Mouse (Mus musculus): ENCODE data around the gene Cnnm4. TPM values are rescaled to one million over a fixed set of nuclear protein-coding genes. Genes with fewer than 3 reads are reported as not detected.
A peak's percentile ranks its signal among the peaks of the same experiment; 100 is the strongest.

Gene Cnnm4
- 17.7 and 17.9 TPM in 2 replicates for polyA plus RNA-seq (2015; fragmentation: Nextera tagmentation; extraction: Ambion mirVana)

DNA sequence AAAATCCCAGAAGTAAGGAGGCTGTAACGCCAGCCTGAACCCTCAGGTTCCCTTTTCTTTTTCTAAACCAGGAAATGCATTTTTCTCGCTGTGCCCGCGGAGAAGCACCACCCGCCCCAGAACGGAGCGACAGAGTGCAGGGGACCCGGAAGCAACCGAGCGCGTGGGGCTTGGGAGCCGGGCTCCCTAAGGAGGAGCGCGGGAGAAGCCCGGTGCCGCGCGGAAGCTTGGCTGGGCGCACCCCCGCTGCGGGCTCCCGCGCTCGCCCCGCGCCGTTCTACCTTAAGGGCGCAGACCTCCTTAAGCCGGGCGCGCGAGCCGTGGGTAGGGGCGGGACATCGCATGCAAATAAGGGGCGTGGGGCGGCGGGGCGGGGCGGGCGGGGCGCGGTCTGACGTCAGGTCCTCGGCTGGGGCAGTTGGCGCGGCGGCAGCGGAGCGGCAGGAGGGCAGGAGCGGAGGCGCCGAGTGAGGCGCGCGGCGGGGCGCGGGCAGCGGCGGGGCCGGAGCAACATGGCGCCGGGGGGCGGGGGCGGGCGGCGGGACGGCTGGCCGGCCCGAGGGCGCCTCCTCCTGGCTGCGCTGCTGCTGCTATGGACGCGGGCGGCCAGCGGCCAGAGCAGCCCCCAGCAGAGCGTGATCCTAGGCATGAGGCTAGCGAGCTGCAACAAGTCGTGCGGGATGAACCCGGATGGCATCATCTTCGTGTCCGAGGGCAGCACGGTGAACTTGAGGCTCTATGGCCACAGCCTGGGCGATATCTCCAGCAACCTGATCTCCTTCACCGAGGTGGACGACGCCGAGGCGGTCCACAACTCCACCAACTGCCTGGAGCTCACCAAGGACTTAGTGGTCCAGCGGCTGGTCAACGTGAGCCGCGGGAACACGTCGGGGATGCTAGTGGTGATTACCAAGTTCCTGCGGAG is at the start of gene Cnnm4:
Gene Cnnm4 (plus strand): TSS at position 440 of the 925 bp plus-strand sequence.
- no peaks in the 10 kb centered on the region for H3K36me3 ChIP-seq
- peak within 1 kb of the TSS; percentile 69 for H3K4me3 ChIP-seq (replicated peaks)
- peak within 1 kb of the TSS; percentile 90 for H3K4me2 ChIP-seq
- H3K27ac ChIP-seq: peak within 1 kb of the TSS; percentile 88
- peak; percentile 92 for ATAC-seq (ENCODE audit: insufficient read depth, low FRiP score, low read depth)
- H3K9ac ChIP-seq: peak within 1 kb of the TSS; percentile 56
- WGBS: under 1% methylated on average over 61 of the region's 98 CpGs
- H3K4me1 ChIP-seq: peaks cover 47% of the 10 kb centered on the region
- no peaks in the 10 kb centered on the region for H3K27me3 ChIP-seq (replicated peaks)
- no peaks in the 10 kb centered on the region for H3K9me3 ChIP-seq

DNA sequence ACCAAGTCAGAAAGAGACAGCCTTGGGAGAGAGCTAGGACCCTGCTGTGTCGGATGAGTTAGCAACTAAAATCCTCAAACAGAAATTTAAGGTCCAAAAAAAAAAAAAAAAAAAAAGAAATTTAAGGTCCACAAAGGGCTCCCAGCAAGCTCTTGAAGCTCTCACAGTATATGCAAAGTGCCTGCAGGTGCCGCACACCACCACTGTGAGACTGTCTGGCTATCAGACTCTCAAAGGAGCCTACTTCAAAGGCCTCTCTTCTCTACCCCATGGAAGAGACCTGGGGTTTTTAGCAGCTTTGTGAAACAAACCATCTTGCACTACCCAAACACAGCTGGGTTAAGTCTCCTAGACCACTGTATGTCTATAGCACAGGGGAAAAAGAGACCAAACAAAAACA is 41.9 kb upstream of the Cnnm4 start:
- ATAC-seq (ENCODE audit: insufficient read depth, low FRiP score, low read depth): no peak
- no peaks in the 10 kb centered on the region for H3K4me1 ChIP-seq
- no peak overlapping the region for H3K4me3 ChIP-seq (replicated peaks)
- H3K36me3 ChIP-seq: peaks cover 22% of the 10 kb centered on the region; the same call in 1 of the 2 replicates
- WGBS: 84% methylated on average over 2 of the region's 2 CpGs
- no peak overlapping the region for H3K4me2 ChIP-seq
- H3K9ac ChIP-seq: no peak overlapping the region
- H3K27ac ChIP-seq: no peak overlapping the region
- H3K27me3 ChIP-seq (replicated peaks): no peaks in the 10 kb centered on the region
- H3K9me3 ChIP-seq: no peaks in the 10 kb centered on the region

DNA sequence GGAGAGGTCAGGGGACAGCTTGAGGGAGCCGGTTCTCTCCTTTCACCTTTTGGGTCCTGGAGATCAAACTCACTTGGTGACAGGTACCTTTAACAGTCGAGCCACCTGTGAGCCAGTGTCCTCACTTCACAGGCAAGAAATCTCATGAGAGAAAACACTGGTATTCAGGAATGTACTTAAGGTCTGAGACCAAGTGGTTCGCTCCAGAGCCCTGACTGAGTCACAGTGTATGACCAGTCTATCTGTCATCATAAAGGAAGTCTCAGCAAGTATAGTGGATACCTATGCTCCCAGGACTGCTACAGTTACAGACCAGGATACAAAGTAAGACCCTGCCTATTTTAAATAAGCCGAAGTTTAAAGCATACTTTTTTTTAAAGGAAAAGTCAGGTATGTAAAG is 38.4 kb upstream of the Cnnm4 start:
- no peak overlapping the region for H3K4me3 ChIP-seq (replicated peaks)
- peaks cover 33% of the 10 kb centered on the region for H3K36me3 ChIP-seq
- H3K27ac ChIP-seq: no peak overlapping the region
- H3K9me3 ChIP-seq: no peaks in the 10 kb centered on the region
- no peak for ATAC-seq (ENCODE audit: insufficient read depth, low FRiP score, low read depth)
- 72% methylated on average over 4 of the region's 4 CpGs for WGBS
- H3K9ac ChIP-seq: no peak overlapping the region
- H3K4me2 ChIP-seq: no peak overlapping the region
- H3K4me1 ChIP-seq: no peaks in the 10 kb centered on the region
- H3K27me3 ChIP-seq (replicated peaks): no peaks in the 10 kb centered on the region

DNA sequence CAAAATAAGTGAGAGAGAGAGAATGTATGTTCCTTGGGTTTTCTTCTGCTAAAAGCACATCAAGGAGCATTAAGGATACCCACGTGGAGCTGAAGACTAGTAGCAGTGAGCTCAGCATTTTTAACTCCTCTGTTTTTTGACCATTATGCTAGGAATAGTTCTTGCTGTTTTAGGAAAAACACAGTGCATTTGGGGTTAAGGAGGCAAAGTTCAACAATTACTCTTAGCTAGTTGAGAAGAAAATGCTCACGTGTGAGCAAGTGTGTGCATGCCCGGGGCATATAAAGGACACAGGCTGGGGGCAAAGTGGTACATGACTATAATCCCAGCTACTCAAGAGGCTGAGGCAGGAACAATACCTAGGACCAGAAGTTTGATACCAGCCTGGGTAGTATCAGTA is 37.8 kb upstream of the Cnnm4 start:
- Histone ChIP-seq H3K9me3 (no peaks in the 10 kb centered on the region), H3K36me3 (peaks cover 40% of the 10 kb centered on the region), H3K9ac (no peak overlapping the region), H3K27ac (no peak overlapping the region), H3K4me2 (no peak overlapping the region), H3K4me3 (replicated peaks) (no peak overlapping the region), H3K4me1 (no peaks in the 10 kb centered on the region), H3K27me3 (replicated peaks) (no peaks in the 10 kb centered on the region)
- ATAC-seq (ENCODE audit: insufficient read depth, low FRiP score, low read depth): no peak
- WGBS: 92% methylated on average over 3 of the region's 3 CpGs

DNA sequence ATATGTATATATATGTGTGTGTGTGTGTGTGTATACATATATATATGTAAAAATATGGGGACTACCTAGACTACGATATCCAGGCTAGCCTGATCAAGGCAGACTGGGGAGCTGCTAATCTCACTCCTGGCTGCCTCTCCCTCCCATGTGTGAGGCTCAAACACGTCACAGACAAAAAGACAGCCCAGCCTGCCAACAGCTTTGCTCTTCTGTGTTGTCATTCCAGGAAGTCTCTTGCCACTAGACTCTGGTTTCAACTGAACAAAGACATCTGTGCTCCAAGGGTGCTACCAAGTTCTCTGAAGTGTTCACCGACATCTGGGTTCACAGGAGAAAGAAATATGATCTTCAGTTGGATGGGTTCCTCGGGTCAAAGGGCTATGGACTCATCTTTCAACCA is 36.3 kb upstream of the Cnnm4 start:
- no peak overlapping the region for H3K4me2 ChIP-seq
- H3K27me3 ChIP-seq (replicated peaks): no peaks in the 10 kb centered on the region
- H3K4me1 ChIP-seq: no peaks in the 10 kb centered on the region
- whole genome bisulfite sequencing: 72% methylated on average over 4 of the region's 4 CpGs
- H3K27ac ChIP-seq: no peak overlapping the region
- ATAC-seq (ENCODE audit: insufficient read depth, low FRiP score, low read depth): no peak
- H3K4me3 ChIP-seq (replicated peaks): no peak overlapping the region
- H3K9me3 ChIP-seq: no peaks in the 10 kb centered on the region
- H3K9ac ChIP-seq: no peak overlapping the region
- H3K36me3 ChIP-seq: peaks cover 46% of the 10 kb centered on the region

DNA sequence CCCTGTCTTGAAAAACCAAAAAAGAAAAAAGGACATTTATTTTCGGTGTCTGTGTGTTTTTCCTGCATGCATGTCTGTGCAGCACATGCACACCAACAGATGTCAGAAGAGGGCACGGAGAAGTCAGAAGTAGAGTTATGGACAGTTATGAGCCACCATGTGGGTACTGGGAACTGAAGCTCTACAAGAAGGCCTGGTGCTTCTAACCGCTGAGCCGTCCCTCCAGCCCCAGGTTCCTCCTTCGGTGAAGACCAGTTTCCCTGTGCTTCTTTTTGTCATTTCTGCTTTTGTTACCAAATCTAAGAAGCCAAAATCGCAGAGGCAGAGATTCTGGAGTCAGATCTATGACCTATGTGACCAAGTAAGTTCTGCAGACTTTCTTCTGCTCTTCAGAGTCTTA is 34.9 kb upstream of the Cnnm4 start:
- H3K4me2 ChIP-seq: no peak overlapping the region
- H3K4me1 ChIP-seq: no peaks in the 10 kb centered on the region
- no peak overlapping the region for H3K9ac ChIP-seq
- no peaks in the 10 kb centered on the region for H3K9me3 ChIP-seq
- peaks cover 46% of the 10 kb centered on the region for H3K36me3 ChIP-seq
- no peak overlapping the region for H3K4me3 ChIP-seq (replicated peaks)
- no peak overlapping the region for H3K27ac ChIP-seq
- WGBS: 93% methylated on average over 6 of the region's 6 CpGs
- no peaks in the 10 kb centered on the region for H3K27me3 ChIP-seq (replicated peaks)
- no peak for ATAC-seq (ENCODE audit: insufficient read depth, low FRiP score, low read depth)

DNA sequence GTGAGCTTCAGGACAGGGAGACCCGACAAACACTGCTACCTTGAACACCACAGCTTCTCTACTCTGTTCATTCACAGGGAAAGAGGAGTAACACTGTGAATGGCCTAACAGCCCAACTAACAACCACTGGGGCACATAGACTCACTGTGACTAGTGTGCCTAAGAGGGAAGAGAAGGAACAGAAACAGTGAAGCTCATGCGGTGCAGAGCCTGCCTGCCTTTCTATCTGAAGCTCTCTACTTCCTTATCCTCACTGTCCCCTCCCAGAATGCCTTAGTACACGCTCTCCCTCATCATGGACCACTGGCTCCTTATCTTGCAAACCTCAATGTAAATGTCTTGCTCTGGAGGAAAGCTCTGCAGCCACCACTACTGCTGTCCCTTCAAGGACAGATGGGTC is 34.2 kb upstream of the Cnnm4 start:
- Histone ChIP-seq H3K4me1 (no peaks in the 10 kb centered on the region), H3K4me3 (replicated peaks) (no peak overlapping the region), H3K36me3 (peaks cover 40% of the 10 kb centered on the region), H3K9me3 (no peaks in the 10 kb centered on the region), H3K27me3 (replicated peaks) (no peaks in the 10 kb centered on the region), H3K9ac (no peak overlapping the region), H3K4me2 (no peak overlapping the region), H3K27ac (no peak overlapping the region)
- no peak for ATAC-seq (ENCODE audit: insufficient read depth, low FRiP score, low read depth)
- 86% methylated on average over 3 of the region's 3 CpGs for WGBS

DNA sequence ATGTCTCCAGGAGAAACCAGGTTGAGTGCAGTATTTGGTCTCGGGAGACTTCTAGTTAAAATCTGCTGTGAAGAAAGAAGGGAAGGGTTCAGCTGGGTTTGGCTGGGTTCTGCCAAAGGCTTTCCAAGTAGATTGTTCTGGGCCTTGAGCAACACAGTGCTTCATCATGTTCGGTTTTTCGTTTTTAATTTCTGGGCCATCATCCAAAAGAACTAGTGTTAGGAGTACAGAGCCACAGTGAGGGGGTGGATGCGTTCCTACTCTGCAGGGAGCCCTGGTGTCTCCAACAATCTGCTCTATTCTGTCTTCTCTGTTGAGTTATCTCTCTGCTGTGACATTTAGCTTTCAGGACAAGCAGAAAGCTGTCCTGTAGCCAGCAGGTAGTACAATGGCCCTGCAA is 30.3 kb upstream of the Cnnm4 start:
- ATAC-seq (ENCODE audit: insufficient read depth, low FRiP score, low read depth): no peak
- Histone ChIP-seq H3K36me3 (peaks cover 35% of the 10 kb centered on the region), H3K4me3 (replicated peaks) (no peak overlapping the region), H3K9ac (no peak overlapping the region), H3K27me3 (replicated peaks) (no peaks in the 10 kb centered on the region), H3K9me3 (no peaks in the 10 kb centered on the region), H3K4me1 (peaks cover 6% of the 10 kb centered on the region; the same call in 1 of the 2 replicates), H3K27ac (no peak overlapping the region), H3K4me2 (no peak overlapping the region)
- WGBS: 75% methylated on average over 4 of the region's 4 CpGs

DNA sequence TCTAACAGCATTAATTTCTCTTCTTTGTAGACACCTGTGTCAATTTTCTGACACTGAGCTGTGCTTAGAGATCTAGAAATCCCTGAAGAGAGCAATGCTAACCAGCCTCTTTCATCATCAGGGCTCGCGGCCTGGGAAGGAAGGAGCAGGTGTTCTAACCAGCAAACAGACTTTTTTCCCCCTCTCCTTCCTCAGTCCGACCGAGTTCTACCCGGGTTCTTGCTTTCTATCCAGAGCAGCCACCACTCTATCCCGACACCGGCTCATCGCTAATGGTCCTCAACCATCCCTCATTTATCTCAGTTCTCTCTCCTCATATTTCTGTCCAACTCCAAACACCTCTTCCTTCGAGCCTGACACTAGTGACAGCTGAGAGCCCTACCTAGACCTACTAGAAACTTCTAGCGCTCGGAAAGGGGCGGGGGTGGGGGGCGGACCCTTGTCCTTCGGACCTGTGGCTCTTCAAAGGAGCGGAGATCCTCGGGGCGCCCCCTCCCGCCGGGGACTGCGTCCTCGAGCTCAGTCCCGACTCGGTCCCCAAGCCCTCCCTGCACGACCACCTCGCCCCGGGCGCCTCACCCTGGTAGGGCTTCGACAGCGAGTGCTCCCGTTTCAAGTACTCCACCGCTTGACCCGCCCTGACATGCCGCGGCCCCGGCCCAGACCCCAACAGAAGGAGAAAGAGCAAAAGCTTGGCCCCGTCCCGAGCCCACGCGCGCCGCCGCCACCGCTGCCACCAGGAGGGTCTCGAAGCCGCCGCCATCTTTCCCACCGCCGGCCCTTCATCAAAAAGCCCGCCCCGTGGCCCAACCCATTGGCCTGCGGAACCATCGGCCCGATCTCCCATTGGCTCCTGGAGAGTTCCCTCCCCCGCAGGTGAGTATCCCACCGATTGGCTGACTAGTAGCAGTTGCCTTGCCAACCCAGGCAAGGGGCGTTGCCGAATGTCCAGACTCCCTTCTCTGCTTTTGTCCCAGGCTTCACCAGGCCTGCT is 26.7 kb upstream of the Cnnm4 start, which contains the start of gene Lman2l:
Gene Lman2l (minus strand): TSS at position 801 of the 994 bp plus-strand sequence.
- Histone ChIP-seq H3K9me3 (no peaks in the 10 kb centered on the region), H3K4me1 (peaks cover 6% of the 10 kb centered on the region; the same call in 1 of the 2 replicates), H3K27ac (peak within 1 kb of the TSS; percentile 76), H3K36me3 (peaks cover 3% of the 10 kb centered on the region; the same call in 1 of the 2 replicates), H3K9ac (peak within 1 kb of the TSS; percentile 65), H3K27me3 (replicated peaks) (no peaks in the 10 kb centered on the region), H3K4me3 (replicated peaks) (peak within 1 kb of the TSS; percentile 97), H3K4me2 (peak within 1 kb of the TSS; percentile 85)
- peak; percentile 99 for ATAC-seq (ENCODE audit: insufficient read depth, low FRiP score, low read depth)
- under 1% methylated on average over 57 of the region's 57 CpGs for WGBS

DNA sequence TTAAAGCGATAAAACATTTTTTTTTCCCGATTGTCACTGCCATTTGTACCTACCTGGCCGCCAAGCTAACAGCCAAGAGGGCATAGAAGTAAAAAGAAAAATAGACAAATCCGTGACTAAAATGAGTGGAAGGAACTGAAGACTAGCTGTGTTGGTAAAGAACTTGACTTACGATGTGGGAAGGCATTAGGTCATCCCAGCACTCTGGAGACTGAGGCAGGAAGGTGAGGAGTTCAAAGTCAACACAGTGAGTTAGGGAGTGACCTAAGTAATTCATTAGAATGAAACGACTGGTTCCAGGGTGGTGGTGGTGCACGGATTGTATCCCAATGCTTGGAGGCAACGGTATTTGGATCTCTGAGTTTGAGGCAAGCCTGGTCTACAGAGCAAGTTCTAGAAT is 25.9 kb upstream of the Cnnm4 start:
- H3K27ac ChIP-seq: no peak overlapping the region; the same call in 1 of the 2 replicates
- H3K9me3 ChIP-seq: no peaks in the 10 kb centered on the region
- H3K4me1 ChIP-seq: peaks cover 6% of the 10 kb centered on the region; the same call in 1 of the 2 replicates
- no peaks in the 10 kb centered on the region for H3K27me3 ChIP-seq (replicated peaks)
- 38% methylated on average over 8 of the region's 8 CpGs for WGBS
- ATAC-seq (ENCODE audit: insufficient read depth, low FRiP score, low read depth): no peak
- H3K9ac ChIP-seq: no peak overlapping the region
- peak overlapping the region; percentile 97 for H3K4me3 ChIP-seq (replicated peaks)
- peak overlapping the region; percentile 11; the same call in 1 of the 2 replicates for H3K4me2 ChIP-seq
- peaks cover 3% of the 10 kb centered on the region; the same call in 1 of the 2 replicates for H3K36me3 ChIP-seq

DNA sequence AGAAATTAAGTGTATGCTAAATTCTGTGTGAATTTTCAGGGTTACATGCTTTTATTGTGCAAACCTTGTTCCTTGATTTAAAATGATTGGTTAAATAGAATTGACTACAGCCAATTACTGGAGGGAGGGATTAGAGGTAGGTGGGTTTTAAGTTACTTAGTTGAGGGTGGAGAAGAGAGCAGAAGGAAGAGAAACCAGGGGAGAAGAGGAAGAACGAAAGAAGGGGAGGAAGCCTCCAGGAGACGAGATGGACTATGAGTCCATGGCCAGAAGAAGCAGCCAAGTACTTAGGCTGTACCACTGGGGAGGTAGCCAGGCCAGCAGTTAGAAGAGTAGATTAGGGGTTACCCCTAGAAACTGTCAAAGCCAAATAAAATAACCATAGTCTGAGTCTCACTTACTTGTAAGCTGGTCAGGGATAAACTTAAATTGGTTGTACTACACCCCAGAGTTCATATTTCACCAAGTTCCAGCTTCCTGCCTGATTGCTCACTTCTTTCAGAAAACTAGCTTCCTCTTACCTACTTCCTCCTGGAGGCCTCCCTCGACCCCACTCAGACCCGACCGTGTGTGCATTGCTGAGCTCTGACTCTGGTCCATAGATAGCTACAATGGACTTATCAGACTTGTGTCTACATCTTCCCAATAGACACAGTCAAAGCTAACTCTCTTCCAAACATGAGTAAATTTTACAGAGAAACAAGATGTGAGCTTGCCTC is 25.2 kb upstream of the Cnnm4 start:
- peaks cover 3% of the 10 kb centered on the region; the same call in 1 of the 2 replicates for H3K36me3 ChIP-seq
- H3K27ac ChIP-seq: no peak overlapping the region
- H3K4me1 ChIP-seq: peaks cover 6% of the 10 kb centered on the region; the same call in 1 of the 2 replicates
- no peaks in the 10 kb centered on the region for H3K9me3 ChIP-seq
- H3K4me2 ChIP-seq: no peak overlapping the region
- no peak for ATAC-seq (ENCODE audit: insufficient read depth, low FRiP score, low read depth)
- no peak overlapping the region for H3K9ac ChIP-seq
- no peaks in the 10 kb centered on the region for H3K27me3 ChIP-seq (replicated peaks)
- 73% methylated on average over 5 of the region's 5 CpGs for WGBS
- no peak overlapping the region for H3K4me3 ChIP-seq (replicated peaks)

Data from stomach, embryonic 15.5 days (tissue).